14 mouse cellular contexts compared by ENCODE assay signal in genomic region chr16:20706407-20707055, GRCm38 (mm10). TPM values are rescaled to one million over a fixed set of nuclear protein-coding genes. Genes with fewer than 3 reads are reported as not detected.
A peak's percentile ranks its signal among the peaks of the same experiment; 100 is the strongest.
DNase-seq lines count a peak whose midpoint lies in the region; ATAC-seq and TF ChIP-seq lines count a peak whose summit lies in the region.
"Had no signal": no experiment of that assay in that cellular context is flagged by ENCODE, and none has a peak within 500 bp of the region (broad histone marks: within the 10 kb centered on the region; RNA-seq: fewer than 3 reads in every experiment).

No protein-coding gene starts in this region.

- peak overlapping the region; percentile 92 for H3K27ac ChIP-seq in liver, embryonic 13.5 days
- no peak overlapping the region for H3K27ac ChIP-seq in intestine, embryonic 15.5 days
- H3K27ac ChIP-seq: neural tube, embryonic 15.5 days had no signal

- H3K9me3 ChIP-seq in G1E (replicated peaks) = no peaks in the 10 kb centered on the region
- H3K9me3 ChIP-seq in liver, embryonic 13.5 days (replicated peaks) = no peaks in the 10 kb centered on the region
- no peaks in the 10 kb centered on the region for H3K9me3 ChIP-seq in intestine, embryonic 15.5 days
- H3K9me3 ChIP-seq: heart, embryonic 12.5 days; neural tube, embryonic 15.5 days had no signal

- H3K9ac ChIP-seq in liver, embryonic 13.5 days = peak overlapping the region; percentile 66
- H3K9ac ChIP-seq in intestine, embryonic 15.5 days = no peak overlapping the region
- H3K9ac ChIP-seq: heart, embryonic 12.5 days; neural tube, embryonic 15.5 days had no signal

- peak overlapping the region; percentile 50; the same call in 1 of the 2 replicates for H3K4me3 ChIP-seq in G1E (ENCODE audit: low read depth, low read length)
- H3K4me3 ChIP-seq in liver, embryonic 13.5 days (replicated peaks) = no peak overlapping the region
- H3K4me3 ChIP-seq in intestine, embryonic 15.5 days (replicated peaks) = no peak overlapping the region
- H3K4me3 ChIP-seq: heart, embryonic 12.5 days; neural tube, embryonic 15.5 days had no signal

- H3K4me1 ChIP-seq in G1E (ENCODE audit: insufficient read depth, low read depth, low read length) = peaks cover 99% of the 10 kb centered on the region
- peaks cover 99% of the 10 kb centered on the region for H3K4me1 ChIP-seq in liver, embryonic 13.5 days (replicated peaks)
- H3K4me1 ChIP-seq in intestine, embryonic 15.5 days (replicated peaks) = peaks cover 9% of the 10 kb centered on the region

- TF ChIP-seq CTCF in G1E (IDR thresholded peaks at IDR 0.05; ENCODE audit: low read depth, low read length) = no peak

- peak; percentile 44 for DNase-seq in cerebellum, adult 11-12 months
- no peak for DNase-seq in cerebellum, adult 18-20 months
- DNase-seq in kidney, postnatal 4 days = peak; percentile 34 to 48
- DNase-seq in kidney, adult 11 months = no peak
- DNase-seq in G1E (ENCODE audit: low spot score) = peak; percentile 52
- DNase-seq in liver, embryonic 13.5 days = no peak
- DNase-seq: midbrain, embryonic 14.5 days; spleen, adult 18-20 months; thymus, postnatal 25 days had no signal

- H3K27me3 ChIP-seq in G1E (ENCODE audit: insufficient read depth, low read length) = no peaks in the 10 kb centered on the region
- no peaks in the 10 kb centered on the region for H3K27me3 ChIP-seq in liver, embryonic 13.5 days
- no peaks in the 10 kb centered on the region for H3K27me3 ChIP-seq in intestine, embryonic 15.5 days (replicated peaks)
- H3K27me3 ChIP-seq: heart, embryonic 12.5 days; neural tube, embryonic 15.5 days had no signal

- peak overlapping the region; percentile 44 for H3K4me2 ChIP-seq in liver, embryonic 13.5 days
- no peak overlapping the region for H3K4me2 ChIP-seq in intestine, embryonic 15.5 days (replicated peaks)
- H3K4me2 ChIP-seq: heart, embryonic 12.5 days; neural tube, embryonic 15.5 days had no signal

- H3K36me3 ChIP-seq in G1E (replicated peaks) = peaks cover 90% of the 10 kb centered on the region
- H3K36me3 ChIP-seq in liver, embryonic 13.5 days = peaks cover 56% of the 10 kb centered on the region
- H3K36me3 ChIP-seq in intestine, embryonic 15.5 days = peaks cover 10% of the 10 kb centered on the region; the same call in 1 of the 2 replicates

- ATAC-seq in G1E (ENCODE audit: extremely low read depth, insufficient number of reproducible peaks, low FRiP score, poor library complexity, severe bottlenecking) = peak; percentile 11
- peak; percentile 47 for ATAC-seq in liver, embryonic 13.5 days (ENCODE audit: low read depth)
- no peak for ATAC-seq in intestine, embryonic 15.5 days
- no peak for ATAC-seq in megakaryocyte, adult 5-6 weeks (ENCODE audit: poor library complexity, severe bottlenecking)
- ATAC-seq: hindbrain, embryonic 16.5 days had no signal

- 65% methylated on average over 2 of the region's 2 CpGs for WGBS in liver, embryonic 13.5 days (ENCODE audit: insufficient replicate concordance)
- WGBS in intestine, embryonic 15.5 days = 81% methylated on average over 2 of the region's 2 CpGs

RNA-seq across cellular contexts. Expression of gene Polr2h, which starts 10.9 kb away (rescaled TPM):
- 17.5 and 22.7 TPM in 2 replicates for total RNA-seq in G1E (2014; fragmentation: Nextera tagmentation)
- 95.7 and 97.6 TPM in 2 replicates for total RNA-seq in G1E (2017)
- polyA plus RNA-seq in G1E (2012) = 3.3 and 6.1 TPM in 2 replicates
- 59.1 and 64.7 TPM in 2 replicates for polyA plus RNA-seq in liver, embryonic 13.5 days (2015; fragmentation: Nextera tagmentation; extraction: Ambion mirVana)
- polyA plus RNA-seq in intestine, embryonic 15.5 days (2015; fragmentation: Nextera tagmentation; extraction: Ambion mirVana) = 104 and 112 TPM in 2 replicates
- total RNA-seq in megakaryocyte, adult 5-6 weeks (2015) = 34.7 and 36.7 TPM in 2 replicates
- 27.8 and 29.2 TPM in 2 replicates for total RNA-seq in megakaryocyte, adult 5-6 weeks (2017)

RNA-seq across cellular contexts. Expression of gene Clcn2, which starts 11.0 kb away (rescaled TPM):
- total RNA-seq in G1E (2014; fragmentation: Nextera tagmentation) = 25.8 and 26.7 TPM in 2 replicates
- 16.4 and 23.3 TPM in 2 replicates for total RNA-seq in G1E (2017)
- polyA plus RNA-seq in G1E (2012) = 32.6 and 55.5 TPM in 2 replicates
- polyA plus RNA-seq in liver, embryonic 13.5 days (2015; fragmentation: Nextera tagmentation; extraction: Ambion mirVana) = 7.4 and 7.6 TPM in 2 replicates
- 14.3 and 15.7 TPM in 2 replicates for polyA plus RNA-seq in intestine, embryonic 15.5 days (2015; fragmentation: Nextera tagmentation; extraction: Ambion mirVana)
- total RNA-seq in megakaryocyte, adult 5-6 weeks (2015) = 0.49 and 0.84 TPM in 2 replicates
- 1.3 and 1.4 TPM in 2 replicates for total RNA-seq in megakaryocyte, adult 5-6 weeks (2017)

RNA-seq across cellular contexts. Expression of gene Fam131a, which starts 13.5 kb away (rescaled TPM):
- 3.1 and 3.9 TPM in 2 replicates for total RNA-seq in G1E (2014; fragmentation: Nextera tagmentation)
- 1.2 and 2.6 TPM in 2 replicates for total RNA-seq in G1E (2017)
- polyA plus RNA-seq in G1E (2012) = 9.5 and 10.1 TPM in 2 replicates
- 1.0 TPM in 2 replicates for polyA plus RNA-seq in liver, embryonic 13.5 days (2015; fragmentation: Nextera tagmentation; extraction: Ambion mirVana)
- polyA plus RNA-seq in intestine, embryonic 15.5 days (2015; fragmentation: Nextera tagmentation; extraction: Ambion mirVana) = 6.3 and 6.7 TPM in 2 replicates
- 0.09 and 0.33 TPM in 2 replicates for total RNA-seq in megakaryocyte, adult 5-6 weeks (2015)
- 0.16 and 0.55 TPM in 2 replicates for total RNA-seq in megakaryocyte, adult 5-6 weeks (2017)

RNA-seq across cellular contexts. Expression of gene Chrd, which starts 26.4 kb away (rescaled TPM):
- total RNA-seq in G1E (2014; fragmentation: Nextera tagmentation) (not detected in 2 replicates), G1E (2017) (0.05 and 0.06 TPM in 2 replicates)
- not detected in 2 replicates for polyA plus RNA-seq in G1E (2012)
- 0.31 and 0.38 TPM in 2 replicates for polyA plus RNA-seq in liver, embryonic 13.5 days (2015; fragmentation: Nextera tagmentation; extraction: Ambion mirVana)
- 3.3 and 3.6 TPM in 2 replicates for polyA plus RNA-seq in intestine, embryonic 15.5 days (2015; fragmentation: Nextera tagmentation; extraction: Ambion mirVana)
- not detected in 2 replicates for total RNA-seq in megakaryocyte, adult 5-6 weeks (2015)
- total RNA-seq in megakaryocyte, adult 5-6 weeks (2017) = not detected in 2 replicates

RNA-seq across cellular contexts. Expression of gene Thpo, which starts 27.8 kb away (rescaled TPM):
- total RNA-seq in G1E (2014; fragmentation: Nextera tagmentation) (not detected in 2 replicates), G1E (2017) (not detected in 2 replicates)
- polyA plus RNA-seq in G1E (2012) = not detected in 2 replicates
- 3.2 and 4.0 TPM in 2 replicates for polyA plus RNA-seq in liver, embryonic 13.5 days (2015; fragmentation: Nextera tagmentation; extraction: Ambion mirVana)
- polyA plus RNA-seq in intestine, embryonic 15.5 days (2015; fragmentation: Nextera tagmentation; extraction: Ambion mirVana) = 1.8 and 2.4 TPM in 2 replicates
- not detected in 2 replicates for total RNA-seq in megakaryocyte, adult 5-6 weeks (2015)
- not detected in 2 replicates for total RNA-seq in megakaryocyte, adult 5-6 weeks (2017)

Comparison
In these comparisons a context has a peak if more than half of its experiments do, and no peak if none do; other contexts are left out.
1. DNase-seq: peak in cerebellum, adult 11-12 months (single experiment), kidney, postnatal 4 days (2 of 2) and G1E (single experiment); none in cerebellum, adult 18-20 months (0 of 2), kidney, adult 11 months (single experiment) and liver, embryonic 13.5 days (single experiment).
2. ATAC-seq: peak in G1E (single experiment) and liver, embryonic 13.5 days (single experiment); none in intestine, embryonic 15.5 days (single experiment) and megakaryocyte, adult 5-6 weeks (single experiment).